Mouse (Mus musculus) MEL (cell line): ENCODE data around the gene Nubpl. TPM values are rescaled to one million over a fixed set of nuclear protein-coding genes. Genes with fewer than 3 reads are reported as not detected.

Experiments
- DNase-seq: peaks from one replicate; pipeline ENCODE4 v3.0.0; 2011; ENCODE audit warnings: low read depth, low spot score
- H3K27ac ChIP-seq: 2 replicates; pipeline ENCODE4 v1.5.1; 2012; ENCODE audit warnings: low read depth, mild to moderate bottlenecking, control low read depth, low read length, moderate library complexity; ENCODE audit not compliant: control insufficient read depth
- H3K27me3 ChIP-seq, 2 experiments: fragments of 150-350 bp in 1 of 2; sonication (generic) in 1 of 2; 2 replicates each; pipeline ENCODE4 v1.6.1; 2012; ENCODE audit warnings: low read length in 2 of 2, mild to moderate bottlenecking in 2 of 2, improper control_type of control experiment in 1 of 2, moderate library complexity in 1 of 2; ENCODE audit not compliant: insufficient read depth in 2 of 2, control insufficient read depth in 1 of 2
- H3K36me3 ChIP-seq, 2 experiments: 2 replicates each; pipeline ENCODE4 v1.6.1; 2012 to 2014; ENCODE audit warnings: low read length in 2 of 2, improper control_type of control experiment in 1 of 2, inconsistent platforms in 1 of 2, mild to moderate bottlenecking in 1 of 2; ENCODE audit not compliant: insufficient read depth in 2 of 2, control insufficient read depth in 1 of 2
- H3K4me1 ChIP-seq, 2 experiments: fragments of 150-350 bp in 1 of 2; sonication (generic) in 1 of 2; 2 replicates each; pipeline ENCODE4 v1.6.1; 2012; ENCODE audit warnings: low read length in 2 of 2, improper control_type of control experiment in 1 of 2, mild to moderate bottlenecking in 1 of 2; ENCODE audit not compliant: insufficient read depth in 2 of 2, control insufficient read depth in 1 of 2
- H3K4me3 ChIP-seq, 2 experiments: fragments of 150-350 bp in 1 of 2; sonication (generic) in 1 of 2; 2 replicates each; pipeline ENCODE4 v1.5.1; 2012; ENCODE audit warnings: low read depth in 2 of 2, low read length in 2 of 2, mild to moderate bottlenecking in 2 of 2, moderate library complexity in 2 of 2, control low read depth in 1 of 2, improper control_type of control experiment in 1 of 2; ENCODE audit not compliant: control insufficient read depth in 1 of 2, insufficient read depth in 1 of 2
- H3K79me2 ChIP-seq: 2 replicates; pipeline ENCODE4 v1.6.1; 2012; ENCODE audit warnings: mild to moderate bottlenecking, low read length, moderate library complexity; ENCODE audit not compliant: control insufficient read depth, poor library complexity, insufficient read depth
- H3K9ac ChIP-seq: 2 replicates; pipeline ENCODE4 v1.6.1; 2012; ENCODE audit warnings: low read depth, mild to moderate bottlenecking, control low read depth, low read length, moderate library complexity; ENCODE audit not compliant: control insufficient read depth, poor library complexity, severe bottlenecking
- H3K9me3 ChIP-seq: fragments of 150-350 bp; sonication (generic); replicated peaks from 2 replicates; pipeline ENCODE4 v1.6.1; 2012; ENCODE audit warnings: mild to moderate bottlenecking, low read length, improper control_type of control experiment, moderate library complexity; ENCODE audit not compliant: insufficient read depth
- BHLHE40 ChIP-seq: IDR thresholded peaks from 2 replicates; pipeline ENCODE4 v1.6.1; 2012; ENCODE audit warnings: low read depth, mild to moderate bottlenecking, inconsistent platforms, low read length, improper control_type of control experiment, borderline replicate concordance
- CHD1 ChIP-seq: IDR thresholded peaks from 2 replicates; pipeline ENCODE4 v1.6.1; 2012; ENCODE audit warnings: low read depth, mild to moderate bottlenecking, inconsistent platforms, low read length, improper control_type of control experiment
- CHD2 ChIP-seq: IDR thresholded peaks from 2 replicates; pipeline ENCODE4 v1.6.1; 2011; ENCODE audit warnings: low read length, improper control_type of control experiment
- E2F4 ChIP-seq: IDR thresholded peaks from 2 replicates; pipeline ENCODE4 v1.6.1; 2011; ENCODE audit warnings: low read depth, low read length, improper control_type of control experiment, borderline replicate concordance
- ELF1 ChIP-seq: IDR thresholded peaks from 2 replicates; pipeline ENCODE4 v1.6.1; 2014; ENCODE audit warnings: low read depth, mild to moderate bottlenecking, inconsistent platforms, low read length, improper control_type of control experiment, moderate library complexity
- GABPA ChIP-seq: IDR thresholded peaks from 2 replicates; pipeline ENCODE4 v1.6.1; 2012; ENCODE audit warnings: low read depth, mild to moderate bottlenecking, inconsistent platforms, low read length, improper control_type of control experiment, moderate library complexity
- GATA1 ChIP-seq: IDR thresholded peaks from 2 replicates; pipeline ENCODE4 v1.6.1; 2011; ENCODE audit warnings: low read depth, low read length, improper control_type of control experiment
- HCFC1 ChIP-seq: IDR thresholded peaks from 2 replicates; pipeline ENCODE4 v1.6.1; 2012; ENCODE audit warnings: low read depth, mild to moderate bottlenecking, inconsistent platforms, low read length, improper control_type of control experiment, moderate library complexity
- KAT2A ChIP-seq: conservative IDR thresholded peaks from 2 replicates; pipeline ENCODE4 v1.6.1; 2012; ENCODE audit warnings: low read depth, low read length, improper control_type of control experiment, inconsistent platforms
- MAFK ChIP-seq: IDR thresholded peaks from 2 replicates; pipeline ENCODE4 v1.6.1; 2011; ENCODE audit warnings: low read depth, mild to moderate bottlenecking, low read length, improper control_type of control experiment, borderline replicate concordance
- MEF2A ChIP-seq: IDR thresholded peaks from 2 replicates; pipeline ENCODE4 v1.6.1; 2014; ENCODE audit warnings: low read depth, mild to moderate bottlenecking, inconsistent platforms, low read length, improper control_type of control experiment; ENCODE audit not compliant: poor library complexity, insufficient replicate concordance, severe bottlenecking; ENCODE audit errors: extremely low read depth
- MXI1 ChIP-seq: IDR thresholded peaks from 2 replicates; pipeline ENCODE4 v1.6.1; 2011; ENCODE audit warnings: mild to moderate bottlenecking, low read depth, low read length, improper control_type of control experiment
- MYB ChIP-seq: IDR thresholded peaks from 2 replicates; pipeline ENCODE4 v1.6.1; 2011; ENCODE audit warnings: mild to moderate bottlenecking, low read depth, low read length, improper control_type of control experiment
- NELFE ChIP-seq: IDR thresholded peaks from 2 replicates; pipeline ENCODE4 v1.6.1; 2011; ENCODE audit warnings: low read depth, low read length, improper control_type of control experiment
- NRF1 ChIP-seq: IDR thresholded peaks from 2 replicates; pipeline ENCODE4 v1.6.1; 2014; ENCODE audit warnings: low read depth, mild to moderate bottlenecking, inconsistent platforms, low read length, improper control_type of control experiment, moderate library complexity; ENCODE audit not compliant: poor library complexity, insufficient read depth, severe bottlenecking
- POLR2A ChIP-seq, 2 experiments: IDR thresholded peaks; 2 replicates each; pipeline ENCODE4 v1.6.1; 2011 to 2012; ENCODE audit warnings: low read length in 2 of 2, mild to moderate bottlenecking in 2 of 2, control low read depth in 1 of 2, improper control_type of control experiment in 1 of 2, low read depth in 1 of 2, moderate library complexity in 1 of 2; ENCODE audit not compliant: control insufficient read depth in 1 of 2, insufficient read depth in 1 of 2, poor library complexity in 1 of 2
- POLR2AphosphoS2 ChIP-seq: IDR thresholded peaks from 2 replicates; pipeline ENCODE4 v1.6.1; 2011; ENCODE audit warnings: low read length, improper control_type of control experiment
- POLR2AphosphoS5 ChIP-seq: IDR thresholded peaks from 2 replicates; pipeline ENCODE4 v1.6.1; 2012; ENCODE audit warnings: low read depth, borderline replicate concordance, mild to moderate bottlenecking, inconsistent platforms, low read length, moderate library complexity, mixed read lengths
- RCOR1 ChIP-seq: IDR thresholded peaks from 2 replicates; pipeline ENCODE4 v1.6.1; 2012; ENCODE audit warnings: low read depth, mild to moderate bottlenecking, inconsistent platforms, low read length, improper control_type of control experiment
- SIN3A ChIP-seq: IDR thresholded peaks from 2 replicates; pipeline ENCODE4 v1.6.1; 2012; ENCODE audit warnings: low read length, improper control_type of control experiment, inconsistent platforms
- SMC3 ChIP-seq: IDR thresholded peaks from 2 replicates; pipeline ENCODE4 v1.6.1; 2011; ENCODE audit warnings: low read depth, low read length, improper control_type of control experiment
- TAL1 ChIP-seq: IDR thresholded peaks from 2 replicates; pipeline ENCODE4 v1.6.1; 2012; ENCODE audit warnings: mild to moderate bottlenecking, inconsistent platforms, low read length, moderate library complexity, mixed read lengths
- TBP ChIP-seq: IDR thresholded peaks from 2 replicates; pipeline ENCODE4 v1.8.0; 2011; ENCODE audit warnings: low read depth, low read length, improper control_type of control experiment
- TCF12 ChIP-seq: IDR thresholded peaks from 2 replicates; pipeline ENCODE4 v1.6.1; 2014; ENCODE audit warnings: low read depth, mild to moderate bottlenecking, inconsistent platforms, low read length, improper control_type of control experiment, moderate library complexity
- USF1 ChIP-seq: IDR thresholded peaks from 2 replicates; pipeline ENCODE4 v1.6.1; 2014; ENCODE audit warnings: low read depth, mild to moderate bottlenecking, inconsistent platforms, low read length, improper control_type of control experiment, moderate library complexity
- USF2 ChIP-seq, 2 experiments: IDR thresholded peaks; 2 replicates each; pipeline ENCODE4 v1.6.1; 2011 to 2012; ENCODE audit warnings: improper control_type of control experiment in 2 of 2, low read length in 2 of 2, borderline replicate concordance in 1 of 2, inconsistent platforms in 1 of 2, low read depth in 1 of 2, mild to moderate bottlenecking in 1 of 2; ENCODE audit not compliant: insufficient read depth in 1 of 2
- ZC3H11A ChIP-seq: IDR thresholded peaks from 2 replicates; pipeline ENCODE4 v1.6.1; 2012; ENCODE audit warnings: low read depth, mild to moderate bottlenecking, inconsistent platforms, low read length, improper control_type of control experiment
- ZMIZ1 ChIP-seq: IDR thresholded peaks from 2 replicates; pipeline ENCODE4 v1.6.1; 2012; ENCODE audit warnings: low read depth, mild to moderate bottlenecking, inconsistent platforms, low read length, improper control_type of control experiment, moderate library complexity
- ZNF384 ChIP-seq: IDR thresholded peaks from 2 replicates; pipeline ENCODE4 v1.6.1; 2012; ENCODE audit warnings: low read depth, mild to moderate bottlenecking, inconsistent platforms, low read length, improper control_type of control experiment
- polyA plus RNA-seq, 2 experiments: library from polyadenylated mRNA; stranded (reverse) in 1 of 2; unstranded in 1 of 2; fragments of >175 nt in 1 of 2; fragments of >200 nt in 1 of 2; gene quantifications; 2 replicates each; pipeline versions ENCODE4 v1.2.1 to v1.2.4; 2012; ENCODE audit warnings: low replicate concordance in 2 of 2, low read depth in 1 of 2; ENCODE audit not compliant: insufficient read length in 2 of 2, insufficient read depth in 1 of 2, missing spikeins in 1 of 2
- total RNA-seq: library from RNA; depleted of rRNA; stranded (reverse); fragments of 300-350 nt; gene quantifications from 2 replicates; pipeline ENCODE4 v1.2.3, GENCODE M21; 2012

Nubpl gene
- total and polyA plus RNA-seq, 3 experiments = 4.7 to 5.2 TPM; not detected in 1

DNA sequence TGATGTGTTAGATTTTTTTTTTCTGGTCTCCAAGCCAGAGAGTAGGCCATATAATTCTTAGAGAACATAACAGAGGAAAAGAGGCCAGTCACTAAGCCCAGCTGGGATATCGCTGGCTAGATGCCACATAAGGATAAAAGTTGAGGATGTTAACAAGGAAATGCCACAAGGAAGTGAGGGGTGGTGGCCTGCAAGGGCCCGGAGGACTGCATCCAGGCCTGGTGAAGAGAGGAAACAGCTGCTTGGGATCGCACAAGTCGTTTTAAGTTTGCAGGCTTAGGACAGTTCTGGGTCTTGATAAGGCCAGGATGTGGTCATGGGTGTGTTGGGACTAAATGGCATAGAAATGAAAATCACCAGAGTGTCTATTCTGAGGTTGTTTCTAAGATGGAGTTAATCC, 191.0 kb downstream of the Nubpl start:
- H3K9me3 ChIP-seq = no peaks in the 10 kb centered on the region
- DNase-seq = no peak
- H3K4me3 ChIP-seq = no peak overlapping the region
- no peak overlapping the region for H3K9ac ChIP-seq
- H3K4me1 ChIP-seq = no peaks in the 10 kb centered on the region
- no peaks in the 10 kb centered on the region for H3K79me2 ChIP-seq
- H3K27ac ChIP-seq = no peak overlapping the region
- H3K27me3 ChIP-seq = no peaks in the 10 kb centered on the region
- TF ChIP-seq POLR2AphosphoS2 (no peak), MYB (no peak), TBP (no peak), GATA1 (no peak), USF1 (no peak), MXI1 (no peak), TAL1 (no peak), ZMIZ1 (no peak), E2F4 (no peak), NRF1 (no peak), KAT2A (no peak), HCFC1 (no peak), USF2 (IDR thresholded peaks at IDR 0.05; ENCODE audit: borderline replicate concordance in 1 of 2, insufficient read depth in 1 of 2, low read depth in 1 of 2, low read length in 2 of 2) (no peak), ZC3H11A (no peak), MEF2A (no peak), ELF1 (no peak)
- no peaks in the 10 kb centered on the region for H3K36me3 ChIP-seq

- no peak for DNase-seq
- TF ChIP-seq SIN3A (no peak), ZC3H11A (no peak), ELF1 (no peak), ZNF384 (no peak), BHLHE40 (no peak), CHD2 (no peak), POLR2A (IDR thresholded peaks at IDR 0.05; ENCODE audit: control insufficient read depth in 1 of 2, insufficient read depth in 1 of 2, low read depth in 1 of 2, low read length in 2 of 2, poor library complexity in 1 of 2) (no peak), POLR2AphosphoS2 (no peak), USF2 (IDR thresholded peaks at IDR 0.05; ENCODE audit: borderline replicate concordance in 1 of 2, insufficient read depth in 1 of 2, low read depth in 1 of 2, low read length in 2 of 2) (no peak), MXI1 (no peak), NELFE (no peak), RCOR1 (no peak), TCF12 (no peak), GABPA (no peak), POLR2AphosphoS5 (no peak), SMC3 (no peak), TBP (no peak), MYB (no peak), CHD1 (no peak), MAFK (no peak)
- Histone ChIP-seq H3K9me3 (no peaks in the 10 kb centered on the region), H3K36me3 (no peaks in the 10 kb centered on the region), H3K4me1 (no peaks in the 10 kb centered on the region), H3K79me2 (no peaks in the 10 kb centered on the region), H3K27me3 (no peaks in the 10 kb centered on the region), H3K4me3 (no peak overlapping the region), H3K9ac (no peak overlapping the region), H3K27ac (no peak overlapping the region)
Observed at GRCm38 (mm10) chr12:52288941-52289567, 191.5 kb downstream of the Nubpl start.
